Mouse (Mus musculus): ENCODE measurements around the gene Rxfp4. TPM values are rescaled to one million over a fixed set of nuclear protein-coding genes. Genes with fewer than 3 reads are reported as not detected.
"Not testable (repeated sequence)": the region's sequence is repeated elsewhere in the genome, so short reads cannot be mapped to it uniquely, and the experiment has no call there.

Rxfp4 gene
- polyA plus RNA-seq, 1 experiment from 2014 or later: not detected

GRCm38 (mm10) chr3:88607065-88607757 is 45.7 kb downstream of the Rxfp4 start:
- no peak overlapping the region for H3K27ac ChIP-seq (replicated peaks)
- no peak overlapping the region for H3K9ac ChIP-seq
- H3K4me1 ChIP-seq (replicated peaks): peaks cover 28% of the 10 kb centered on the region
- WGBS (ENCODE audit: insufficient replicate concordance): under 1% methylated on average over 20 of the region's 20 CpGs
- H3K9me3 ChIP-seq (replicated peaks): no peaks in the 10 kb centered on the region
- H3K36me3 ChIP-seq (replicated peaks): no peaks in the 10 kb centered on the region
- no peaks in the 10 kb centered on the region for H3K27me3 ChIP-seq
- H3K4me3 ChIP-seq (replicated peaks): peak overlapping the region; percentile 21
- peak; percentile 74 for ATAC-seq (ENCODE audit: insufficient read depth)
- peak overlapping the region; percentile 53 for H3K4me2 ChIP-seq

DNA sequence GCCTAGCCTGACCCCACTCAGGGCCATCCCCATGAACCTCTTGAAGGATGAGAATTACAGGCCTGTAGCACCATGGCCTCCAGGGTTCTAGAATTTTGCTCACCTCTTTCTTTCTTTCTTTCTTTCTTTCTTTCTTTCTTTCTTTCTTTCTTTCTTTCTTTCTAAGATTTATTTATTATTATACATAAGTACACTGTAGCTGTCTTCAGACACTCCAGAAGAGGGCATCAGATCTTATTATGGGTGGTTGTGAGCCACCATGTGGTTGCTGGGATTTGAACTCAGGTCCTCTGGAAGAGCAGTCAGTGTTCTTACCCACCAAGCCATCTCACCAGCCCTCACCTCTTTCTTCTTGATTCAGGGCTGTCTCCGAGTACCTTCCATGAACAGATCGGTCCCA is 47.3 kb downstream of the Rxfp4 start, which contains the start of gene Arhgef2:
Gene Arhgef2 (plus strand): TSS at position 301 of the 400 bp plus-strand sequence.
- WGBS (ENCODE audit: insufficient replicate concordance): 67% methylated on average over 2 of the region's 2 CpGs
- H3K9me3 ChIP-seq (replicated peaks); H3K27me3 ChIP-seq; ATAC-seq (ENCODE audit: insufficient read depth); H3K4me2 ChIP-seq; H3K9ac ChIP-seq; H3K27ac ChIP-seq (replicated peaks); H3K36me3 ChIP-seq (replicated peaks); H3K4me3 ChIP-seq (replicated peaks): not testable (repeated sequence)
- peaks cover 28% of the 10 kb centered on the region for H3K4me1 ChIP-seq (replicated peaks)

DNA sequence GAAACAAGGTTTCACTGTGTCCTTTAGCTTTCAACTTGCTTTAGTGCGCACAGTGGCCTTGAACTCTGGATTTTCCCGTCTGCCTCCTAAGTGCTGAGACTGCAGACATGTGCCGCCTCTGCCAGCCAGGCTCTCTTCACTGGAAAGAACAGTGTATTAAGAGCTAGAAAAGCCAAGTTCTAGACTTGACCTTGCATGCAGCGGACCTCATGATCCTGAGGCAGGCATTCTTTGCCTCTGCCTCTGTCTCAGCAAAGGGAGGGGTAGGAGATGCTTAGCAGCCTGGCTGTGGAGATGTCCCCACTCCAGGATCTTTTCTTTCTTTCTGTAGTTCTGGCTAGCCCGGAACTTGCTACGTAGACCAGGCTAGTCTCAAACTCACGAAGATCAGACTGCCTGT is 48.1 kb downstream of the Rxfp4 start:
- WGBS (ENCODE audit: insufficient replicate concordance): 75% methylated on average over 7 of the region's 7 CpGs
- H3K4me2 ChIP-seq: no peak overlapping the region
- H3K9me3 ChIP-seq (replicated peaks): no peaks in the 10 kb centered on the region
- no peak overlapping the region for H3K9ac ChIP-seq
- H3K4me1 ChIP-seq (replicated peaks): peaks cover 28% of the 10 kb centered on the region
- no peak overlapping the region for H3K4me3 ChIP-seq (replicated peaks)
- no peak overlapping the region for H3K27ac ChIP-seq (replicated peaks)
- no peaks in the 10 kb centered on the region for H3K27me3 ChIP-seq
- no peak for ATAC-seq (ENCODE audit: insufficient read depth)
- H3K36me3 ChIP-seq (replicated peaks): no peaks in the 10 kb centered on the region

GRCm38 (mm10) chr3:88603714-88604161 is 49.2 kb downstream of the Rxfp4 start:
- Histone ChIP-seq H3K27ac (replicated peaks) (no peak overlapping the region), H3K9ac (no peak overlapping the region), H3K4me2 (no peak overlapping the region), H3K4me1 (replicated peaks) (peaks cover 28% of the 10 kb centered on the region), H3K9me3 (replicated peaks) (no peaks in the 10 kb centered on the region), H3K27me3 (no peaks in the 10 kb centered on the region), H3K4me3 (replicated peaks) (no peak overlapping the region), H3K36me3 (replicated peaks) (no peaks in the 10 kb centered on the region)
- 13% methylated on average over 6 of the region's 6 CpGs for WGBS (ENCODE audit: insufficient replicate concordance)
- ATAC-seq (ENCODE audit: insufficient read depth): peak; percentile 60; the same call in 1 of the 2 replicates

DNA sequence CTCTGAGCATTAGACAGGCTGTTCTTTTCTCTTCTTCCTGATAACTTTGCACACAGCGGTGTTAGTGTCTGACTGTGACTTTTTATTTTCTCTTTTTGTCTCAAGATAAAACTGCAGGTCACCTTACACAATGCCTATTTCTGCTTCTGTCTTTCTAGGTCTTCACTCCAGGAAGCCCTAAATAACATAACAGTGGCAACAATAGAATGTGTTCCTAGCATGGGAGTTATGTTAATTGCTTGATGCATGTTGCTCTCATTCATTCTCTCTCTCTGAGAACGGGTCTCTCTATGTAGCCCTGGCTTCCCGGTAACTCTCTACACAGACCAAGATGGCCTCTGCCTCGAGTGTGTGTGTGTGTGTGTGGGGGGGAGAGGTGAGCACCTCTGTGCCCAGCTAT is 50.5 kb downstream of the Rxfp4 start:
- H3K9me3 ChIP-seq (replicated peaks): no peaks in the 10 kb centered on the region
- no peak overlapping the region for H3K27ac ChIP-seq (replicated peaks)
- H3K27me3 ChIP-seq: no peaks in the 10 kb centered on the region
- 63% methylated on average over 4 of the region's 4 CpGs for WGBS (ENCODE audit: insufficient replicate concordance)
- peaks cover 21% of the 10 kb centered on the region for H3K4me1 ChIP-seq (replicated peaks)
- H3K9ac ChIP-seq: no peak overlapping the region
- no peak for ATAC-seq (ENCODE audit: insufficient read depth)
- no peaks in the 10 kb centered on the region for H3K36me3 ChIP-seq (replicated peaks)
- no peak overlapping the region for H3K4me2 ChIP-seq
- H3K4me3 ChIP-seq (replicated peaks): no peak overlapping the region

Other genes with a start within 250 kb of the Rxfp4 start
- gene Pmf1, start 242.8 kb downstream of the Rxfp4 start, polyA plus RNA-seq (2015; fragmentation: Nextera tagmentation; extraction: Ambion mirVana): 77.7 and 83.2 TPM in 2 replicates
- gene Slc25a44, start 228.0 kb downstream of the Rxfp4 start, polyA plus RNA-seq (2015; fragmentation: Nextera tagmentation; extraction: Ambion mirVana): 10.6 and 12.7 TPM in 2 replicates
- gene Sema4a, start 192.0 kb downstream of the Rxfp4 start, polyA plus RNA-seq (2015; fragmentation: Nextera tagmentation; extraction: Ambion mirVana): 25.0 and 26.2 TPM in 2 replicates
- 133 and 142 TPM in 2 replicates for gene Lmna, start 143.2 kb downstream of the Rxfp4 start, polyA plus RNA-seq (2015; fragmentation: Nextera tagmentation; extraction: Ambion mirVana)
- 0.60 and 0.67 TPM in 2 replicates for gene Mex3a, start 120.7 kb downstream of the Rxfp4 start, polyA plus RNA-seq (2015; fragmentation: Nextera tagmentation; extraction: Ambion mirVana)
- 0.53 TPM in 1 of 2 replicates, not detected in the other for gene Rab25, start 104.8 kb downstream of the Rxfp4 start, polyA plus RNA-seq (2015; fragmentation: Nextera tagmentation; extraction: Ambion mirVana)
- gene Lamtor2, start 100.1 kb downstream of the Rxfp4 start, polyA plus RNA-seq (2015; fragmentation: Nextera tagmentation; extraction: Ambion mirVana): 104 and 112 TPM in 2 replicates
- 19.8 and 20.4 TPM in 2 replicates for gene Ubqln4, start 99.4 kb downstream of the Rxfp4 start, polyA plus RNA-seq (2015; fragmentation: Nextera tagmentation; extraction: Ambion mirVana)
- 190 and 206 TPM in 2 replicates for gene Ssr2, start 77.3 kb downstream of the Rxfp4 start, polyA plus RNA-seq (2015; fragmentation: Nextera tagmentation; extraction: Ambion mirVana)
- 14.4 and 15.0 TPM in 2 replicates for gene Arhgef2, start 47.2 kb downstream of the Rxfp4 start, polyA plus RNA-seq (2015; fragmentation: Nextera tagmentation; extraction: Ambion mirVana)
- gene Khdc4, start 32.7 kb upstream of the Rxfp4 start, polyA plus RNA-seq (2015; fragmentation: Nextera tagmentation; extraction: Ambion mirVana): 23.9 and 26.6 TPM in 2 replicates
- 32.3 and 34.8 TPM in 2 replicates for gene Rit1, start 63.7 kb upstream of the Rxfp4 start, polyA plus RNA-seq (2015; fragmentation: Nextera tagmentation; extraction: Ambion mirVana)
- 0.73 and 1.3 TPM in 2 replicates for gene Syt11, start 122.0 kb upstream of the Rxfp4 start, polyA plus RNA-seq (2015; fragmentation: Nextera tagmentation; extraction: Ambion mirVana)
- gene Gon4l, start 182.1 kb upstream of the Rxfp4 start, polyA plus RNA-seq (2015; fragmentation: Nextera tagmentation; extraction: Ambion mirVana): 2.7 and 3.3 TPM in 2 replicates